Mouse (Mus musculus) urinary bladder, adult 18-20 months (tissue): ENCODE measurements at regions not wholly inside any gene's neighbourhood (a gene's known extent, or its start where the extent isn't known, plus 50 kb on each side); places are given as distances from the start of the nearest gene placed in this dataset.

Experiments
- DNase-seq, 2 experiments: peaks; one replicate each; pipeline ENCODE4 v3.0.0; 2022; ENCODE audit warnings: low spot score in 2 of 2, mixed read lengths in 2 of 2

DNA sequence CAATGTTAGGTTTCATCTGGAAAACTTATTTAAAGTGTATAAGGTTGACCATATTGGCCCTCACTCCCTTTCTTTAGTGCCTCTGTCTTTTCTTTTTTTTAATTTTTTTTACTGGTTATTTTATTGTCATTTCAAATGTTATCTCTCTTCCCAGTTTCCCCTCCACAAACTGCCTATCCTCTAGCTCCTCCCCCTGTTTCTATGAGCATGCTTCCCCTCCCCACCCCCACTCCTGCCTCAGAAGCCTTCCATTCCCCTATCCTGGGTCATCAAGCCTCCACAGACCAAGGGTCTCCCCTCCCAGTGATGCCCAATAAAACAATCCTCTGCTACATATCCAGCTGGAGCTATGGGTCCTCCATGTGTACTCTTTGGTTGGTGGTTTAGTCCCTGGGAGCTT, 2134.9 kb upstream of the Lrrc6 start:
- DNase-seq, result no peak

DNA sequence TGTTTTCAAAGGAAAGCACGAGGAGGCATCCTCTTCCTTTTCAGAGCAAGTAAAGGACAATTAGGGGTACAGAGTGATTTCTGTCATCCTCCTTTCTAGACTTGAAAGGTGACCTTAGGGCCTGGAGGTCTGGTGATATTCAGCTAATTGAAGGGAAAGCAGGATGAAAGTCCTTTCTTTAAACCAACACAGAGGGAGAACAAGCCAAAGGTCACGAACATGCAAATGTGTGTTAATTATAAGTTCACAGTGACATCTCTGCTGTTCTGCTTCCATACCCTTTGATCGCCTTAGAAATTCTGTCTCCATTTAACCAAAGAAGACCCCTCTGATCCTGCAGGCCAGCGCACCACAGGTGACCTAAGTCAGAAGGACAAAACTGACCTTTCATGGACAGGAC, 2126.3 kb upstream of the Lrrc6 start:
- no peak for DNase-seq

- DNase-seq, result no peak
Observed at GRCm38 (mm10) chr15:68624831-68625230, 2124.1 kb upstream of the Lrrc6 start.

GRCm38 (mm10) chr15:68620417-68621214, 2119.9 kb upstream of the Lrrc6 start:
- DNase-seq, result no peak

GRCm38 (mm10) chr15:68606110-68606791, 2105.5 kb upstream of the Lrrc6 start:
- DNase-seq, result peak; percentile 8 to 73

GRCm38 (mm10) chr15:68605478-68605877, 2104.8 kb upstream of the Lrrc6 start:
- DNase-seq, result no peak

DNA sequence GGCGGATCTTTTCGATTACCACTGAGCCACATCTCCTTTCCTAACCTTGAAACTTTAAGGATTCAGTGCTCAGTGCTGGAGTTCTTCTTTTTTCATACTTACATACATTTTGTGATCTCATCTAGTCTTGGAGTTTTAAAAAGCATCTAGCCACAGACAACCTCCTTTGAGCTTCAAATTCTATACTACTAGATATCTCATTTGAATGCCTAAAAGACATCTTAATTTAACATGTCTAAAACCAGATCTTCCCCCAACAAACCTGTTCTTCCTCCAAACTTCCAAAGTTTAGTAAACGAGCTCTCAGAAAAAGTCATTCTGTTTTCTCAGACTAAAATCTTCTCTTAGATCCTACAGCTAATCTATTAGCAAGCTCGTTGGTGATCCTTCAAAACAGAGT, 2081.5 kb upstream of the Lrrc6 start:
- no peak for DNase-seq

DNA sequence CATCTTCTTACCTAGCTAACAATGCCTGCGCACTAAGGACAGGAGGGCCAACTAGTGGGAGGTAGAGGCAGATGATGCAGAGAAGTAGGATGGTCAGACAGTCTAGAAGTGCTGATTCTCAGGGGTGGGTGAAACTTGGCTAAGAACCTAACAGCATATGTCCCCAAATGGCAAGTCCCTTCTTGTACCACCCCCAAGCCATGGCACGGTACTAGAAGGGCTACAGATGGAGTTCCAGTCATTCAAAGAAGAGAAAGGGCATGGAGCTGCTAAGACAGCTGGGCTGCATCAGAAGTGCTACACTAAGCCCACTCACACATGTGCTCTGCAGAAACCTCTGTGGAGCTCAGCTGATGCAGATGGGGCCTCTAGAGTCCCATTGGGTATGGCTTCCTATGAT, 2078.8 kb upstream of the Lrrc6 start:
- DNase-seq, result no peak

DNA sequence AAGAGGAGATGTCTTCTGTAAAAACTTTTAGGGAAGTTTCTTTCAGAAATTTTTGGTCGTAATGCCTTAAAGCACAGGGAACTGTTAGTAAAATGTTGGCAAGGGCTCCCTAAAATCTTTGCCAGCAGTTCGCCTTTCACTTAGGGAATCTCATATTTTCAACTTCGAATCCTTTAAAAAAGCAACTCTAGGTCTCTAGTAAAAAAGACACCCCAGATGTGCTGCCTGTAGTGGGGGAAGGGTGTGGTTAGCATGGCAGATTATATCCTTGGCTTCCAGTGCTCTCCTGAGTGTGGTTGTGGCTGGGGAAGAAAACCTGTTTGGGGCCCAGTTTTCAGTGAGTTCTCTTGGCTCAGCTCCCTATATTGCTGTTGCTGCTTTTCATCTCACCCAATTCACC, 2059.9 kb upstream of the Lrrc6 start:
- peak in 1 of 2 experiments; percentile 1 for DNase-seq

DNA sequence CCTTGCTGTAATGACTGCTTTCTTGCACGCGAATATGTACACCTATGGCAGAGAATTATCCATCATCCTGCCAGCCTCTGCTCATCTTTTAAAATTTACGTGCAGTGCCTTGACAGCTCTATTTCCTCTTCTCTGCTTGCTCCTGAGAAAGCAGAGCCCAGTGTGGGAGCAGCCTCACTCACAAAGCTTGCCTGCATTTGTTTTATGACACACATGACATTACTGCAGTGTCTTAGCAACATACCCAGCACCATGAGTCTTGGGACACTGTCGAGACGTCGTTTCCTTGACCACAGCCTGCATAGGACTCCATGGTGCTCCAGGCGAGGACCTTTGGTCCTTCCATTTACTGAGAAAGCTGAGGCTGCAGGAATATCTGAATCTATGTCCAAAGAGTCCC, 2055.4 kb upstream of the Lrrc6 start:
- no peak for DNase-seq

DNA sequence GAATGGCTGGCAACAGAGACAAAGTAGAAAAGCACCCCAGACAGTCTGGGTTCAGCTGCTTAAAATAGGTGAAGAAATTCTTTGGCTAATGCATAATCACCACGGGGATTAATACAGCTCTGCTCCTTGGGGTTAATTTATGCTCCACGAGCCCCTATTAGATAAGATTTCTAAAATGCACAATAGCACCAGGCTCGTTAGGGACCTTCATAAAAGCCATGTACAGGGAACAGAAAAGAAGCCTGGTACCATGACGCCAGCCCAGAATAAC, 2035.3 kb upstream of the Lrrc6 start:
- DNase-seq, result no peak

DNA sequence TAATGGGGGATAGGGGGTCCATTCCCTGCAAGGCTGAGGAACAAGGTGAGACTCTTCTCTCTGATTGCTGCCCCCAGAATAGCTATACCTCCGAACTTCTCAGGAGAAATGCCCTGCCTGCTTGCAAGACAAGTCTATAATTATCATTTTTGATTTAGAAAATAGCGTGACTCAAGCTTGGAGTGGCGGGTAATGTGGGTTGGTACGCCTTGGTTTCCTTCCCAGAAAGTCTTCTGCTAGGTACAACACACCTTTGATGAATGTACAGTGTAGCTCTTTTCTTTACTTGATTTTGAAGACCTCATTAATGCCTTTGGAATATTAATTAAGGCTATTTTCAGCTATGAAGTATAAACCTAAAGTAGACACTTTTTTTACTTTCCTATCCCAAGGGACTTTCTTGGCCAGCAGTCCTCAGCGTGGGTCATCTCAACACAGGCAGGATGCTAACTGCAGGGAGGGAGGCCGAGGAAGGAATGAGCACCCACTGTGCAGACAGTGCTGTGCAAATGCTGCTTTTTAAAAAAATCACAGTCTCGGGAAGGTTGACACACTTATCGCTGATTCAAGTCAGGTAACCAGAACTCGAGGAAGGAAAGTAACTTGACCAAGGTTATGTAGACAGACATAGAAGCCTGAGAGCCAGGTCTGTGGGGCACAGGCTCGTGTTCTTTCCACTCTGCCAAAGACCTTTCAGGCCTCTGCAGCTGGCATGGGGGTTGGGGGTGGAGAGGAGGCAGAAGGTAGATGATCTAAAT, 2034.8 kb upstream of the Lrrc6 start:
- DNase-seq, result no peak

DNA sequence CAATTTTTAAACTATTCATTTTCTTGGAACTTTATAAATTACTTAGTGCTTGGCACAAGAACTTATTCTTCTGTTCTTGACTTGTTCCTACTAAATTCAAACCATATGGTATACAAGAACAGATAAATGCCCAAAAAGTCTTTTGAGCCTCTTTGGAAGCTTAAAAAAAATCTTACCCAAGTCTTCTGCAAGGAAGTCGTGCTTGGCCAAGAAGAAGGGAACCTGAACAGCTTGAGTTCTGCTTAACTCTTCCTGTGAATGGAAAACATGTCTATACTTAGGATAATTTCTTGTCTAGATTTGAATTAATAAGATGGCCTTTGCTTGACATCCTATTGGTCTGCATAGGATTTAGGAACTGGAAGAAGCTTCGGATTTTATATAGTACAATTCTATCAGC, 2020.0 kb upstream of the Lrrc6 start:
- DNase-seq, result no peak

- DNase-seq, result no peak
Observed at GRCm38 (mm10) chr15:68512431-68512830, 2011.7 kb upstream of the Lrrc6 start.

DNA sequence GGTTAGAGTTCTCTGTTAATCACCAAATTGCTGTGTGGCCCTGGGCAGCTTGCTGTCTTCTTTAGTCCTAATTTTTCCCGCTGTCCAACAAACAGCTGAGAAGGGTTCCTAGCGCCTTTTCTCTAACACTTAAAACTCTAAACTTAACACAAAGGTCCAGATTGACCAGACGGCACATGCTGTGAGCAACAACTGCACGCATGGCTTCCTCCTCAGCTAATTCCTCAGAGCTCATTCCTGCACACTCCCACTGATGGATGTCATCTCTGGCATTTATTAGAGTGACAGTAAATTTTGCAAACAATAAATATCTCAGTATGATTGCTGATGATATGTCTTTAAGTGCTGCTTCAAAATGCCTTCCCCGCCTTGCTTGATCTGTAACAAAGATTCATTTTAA, 2007.5 kb upstream of the Lrrc6 start:
- no peak for DNase-seq

DNA sequence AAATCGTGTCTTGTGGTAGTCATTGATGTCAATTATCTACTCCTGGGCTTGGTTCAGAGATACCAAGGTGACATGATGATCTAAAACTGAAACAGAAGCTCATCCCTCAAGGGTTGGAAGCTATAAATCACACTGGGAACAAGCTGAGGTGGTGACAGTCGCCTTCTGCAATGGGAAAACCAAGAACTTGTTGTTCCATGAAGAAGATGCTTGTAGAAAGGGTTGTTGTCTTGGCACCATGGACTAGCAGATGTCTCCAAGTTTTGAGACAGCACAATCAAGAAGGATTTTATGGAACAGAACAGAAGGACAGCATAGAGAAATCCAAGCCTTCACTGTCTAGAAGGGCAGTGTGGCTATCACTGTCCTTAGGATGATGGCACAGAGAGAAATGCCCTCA, 2005.4 kb upstream of the Lrrc6 start:
- DNase-seq, result no peak

DNA sequence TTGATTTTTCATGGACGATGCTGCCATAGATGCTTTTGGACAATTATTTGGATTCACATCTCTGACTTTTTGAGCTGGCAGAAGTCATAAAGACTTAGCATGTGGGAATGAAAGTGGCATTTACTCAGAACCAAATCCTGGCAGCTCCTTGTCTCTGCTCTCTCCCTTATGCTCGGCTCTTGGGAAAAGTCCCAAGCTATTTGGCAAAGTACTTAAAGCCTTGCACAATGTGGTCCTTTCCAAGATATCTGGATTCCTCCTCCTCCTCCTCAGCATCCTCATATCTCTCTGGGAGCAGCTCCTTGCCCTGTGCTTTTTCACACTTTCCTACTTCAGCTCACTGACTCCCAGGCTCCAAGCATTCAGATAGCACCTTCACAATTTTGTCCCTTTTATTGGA, 1995.7 kb upstream of the Lrrc6 start:
- no peak for DNase-seq

DNA sequence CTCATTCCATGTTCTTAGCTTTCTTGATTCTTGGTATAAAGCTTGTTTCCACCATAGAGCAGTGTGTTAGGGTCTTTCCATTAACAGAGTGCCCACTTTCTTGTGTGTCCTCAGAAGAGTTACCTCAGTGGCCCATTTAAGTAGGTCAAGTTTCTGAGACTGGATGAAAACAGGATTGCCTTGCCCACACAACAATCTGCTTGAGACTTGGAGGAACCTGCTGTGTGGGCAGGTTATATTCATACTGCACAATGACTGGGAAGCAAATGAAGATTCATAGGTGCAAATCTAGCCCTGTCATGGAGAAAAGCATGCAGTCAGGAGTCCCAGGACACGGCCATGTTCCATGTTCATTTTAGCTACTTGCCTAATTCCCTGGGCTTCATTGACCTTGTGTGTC, 1984.1 kb upstream of the Lrrc6 start:
- DNase-seq, result no peak

DNA sequence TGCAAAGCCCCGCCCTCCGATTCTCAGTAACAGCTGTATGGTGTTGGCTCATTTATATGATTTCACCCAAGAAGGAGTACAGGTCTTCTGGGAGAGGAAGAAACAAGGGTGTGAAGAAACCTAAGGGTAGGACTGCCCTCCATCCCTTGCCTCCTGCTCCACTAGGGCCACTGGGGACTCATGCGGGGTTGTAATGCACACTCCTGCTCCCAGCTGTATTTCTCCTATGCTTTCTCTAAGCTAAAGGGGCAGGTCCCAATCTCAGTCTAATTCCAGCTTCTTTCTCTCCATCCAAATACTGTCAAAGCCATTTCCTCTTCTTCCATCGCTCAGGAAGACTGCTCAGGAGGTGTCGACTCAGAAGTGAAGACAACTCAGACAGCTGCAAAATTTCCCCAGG, 1977.0 kb upstream of the Lrrc6 start:
- no peak for DNase-seq

DNA sequence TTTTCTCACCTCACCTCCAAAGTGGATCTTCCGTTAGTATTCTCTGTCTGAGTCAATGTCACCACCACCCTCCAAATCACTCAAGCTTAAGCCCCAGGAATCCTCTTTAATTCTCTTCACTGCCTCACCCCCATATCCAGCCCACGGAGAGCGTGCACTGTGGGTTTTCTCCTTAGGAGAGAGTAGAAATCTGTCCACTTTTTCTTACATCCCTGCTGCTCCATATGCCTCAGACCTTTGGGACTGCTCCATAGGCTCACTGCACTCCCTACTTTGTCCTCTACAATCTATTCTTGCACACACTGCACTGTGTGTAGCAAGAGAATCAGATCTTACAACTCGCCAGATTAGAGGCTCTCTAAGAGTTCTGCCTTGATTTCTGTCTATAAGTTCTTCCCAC, 1971.2 kb upstream of the Lrrc6 start:
- no peak for DNase-seq

DNA sequence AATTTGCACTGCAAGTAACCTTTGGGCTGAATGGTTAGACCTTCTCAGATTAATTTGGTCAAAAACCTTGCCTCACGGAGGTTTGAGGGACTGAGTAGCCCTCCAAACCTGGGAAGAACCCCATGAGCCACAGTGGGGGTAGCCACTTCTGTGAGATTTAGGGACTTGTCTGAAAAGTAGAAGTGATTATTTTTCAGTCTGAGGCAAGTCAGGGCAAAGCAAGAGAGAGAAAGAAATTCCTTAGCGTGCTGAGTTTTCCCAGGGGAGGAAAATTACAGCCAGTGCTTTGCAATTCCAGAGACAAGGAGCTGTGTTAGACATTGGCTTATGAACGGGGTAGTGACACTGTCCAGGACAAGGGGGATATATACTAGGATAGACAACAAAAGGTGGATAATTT, 1962.1 kb upstream of the Lrrc6 start:
- no peak for DNase-seq

GRCm38 (mm10) chr15:68457239-68457638, 1956.5 kb upstream of the Lrrc6 start:
- no peak for DNase-seq

DNA sequence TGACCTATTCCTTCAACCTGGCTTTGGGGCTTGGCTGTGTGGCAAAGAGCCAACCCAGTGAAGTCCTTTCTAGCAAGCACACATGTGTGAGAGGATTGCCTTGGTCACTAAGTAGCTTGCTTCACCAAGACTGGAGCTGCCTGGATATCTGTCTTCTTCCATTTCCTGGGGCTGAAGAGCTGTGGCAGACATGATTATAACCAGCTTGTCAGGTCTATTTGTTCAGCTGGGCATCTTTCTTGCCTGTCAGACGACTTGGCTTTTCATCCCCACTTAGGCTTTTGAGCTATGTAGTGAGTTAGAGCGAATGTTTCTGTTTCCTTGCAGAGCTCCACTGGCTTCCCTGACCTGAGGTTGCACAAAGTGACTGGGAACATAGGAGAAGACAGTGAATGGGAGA, 1951.3 kb upstream of the Lrrc6 start:
- no peak for DNase-seq
